In genomic region chr2:32597699-32598098, GRCm38 (mm10) we compare ENCODE assay signal across 35 mouse cellular contexts. TPM values are rescaled to one million over a fixed set of nuclear protein-coding genes. Genes with fewer than 3 reads are reported as not detected.
DNase-seq lines count a peak whose midpoint lies in the region; ATAC-seq and TF ChIP-seq lines count a peak whose summit lies in the region.
"Had no signal": no experiment of that assay in that cellular context is flagged by ENCODE, and none has a peak within 500 bp of the region (broad histone marks: within the 10 kb centered on the region; RNA-seq: fewer than 3 reads in every experiment).

No protein-coding gene starts in this region.

- H3K9ac ChIP-seq in hindbrain, embryonic 13.5 days, result 0 out of 2 replicates have a peak overlapping the region, but pooled peaks have one; percentile 19
- H3K9ac ChIP-seq in hindbrain, embryonic 16.5 days (ENCODE audit: low read depth, low read length), result no peak overlapping the region
- no peak overlapping the region for H3K9ac ChIP-seq in hindbrain, postnatal 0 days (replicated peaks; ENCODE audit: low read length)
- H3K9ac ChIP-seq: forebrain, embryonic 15.5 days; limb, embryonic 15.5 days; liver, embryonic 13.5 days; midbrain, embryonic 13.5 days; stomach, embryonic 15.5 days had no signal

- peaks cover 23% of the 10 kb centered on the region for H3K36me3 ChIP-seq in hindbrain, embryonic 13.5 days
- peaks cover 5% of the 10 kb centered on the region; the same call in 1 of the 2 replicates for H3K36me3 ChIP-seq in hindbrain, embryonic 16.5 days (ENCODE audit: control insufficient read depth, insufficient read depth, low read length)
- peaks cover 14% of the 10 kb centered on the region for H3K36me3 ChIP-seq in hindbrain, postnatal 0 days (ENCODE audit: insufficient read depth, low read length)
- H3K36me3 ChIP-seq: forebrain, embryonic 15.5 days had no signal

- peak overlapping the region; percentile 75 for H3K27ac ChIP-seq in gastrocnemius, adult 2 months
- no peak overlapping the region for H3K27ac ChIP-seq in hindbrain, embryonic 13.5 days
- no peak overlapping the region for H3K27ac ChIP-seq in hindbrain, embryonic 16.5 days (ENCODE audit: low read depth, low read length)
- H3K27ac ChIP-seq in hindbrain, postnatal 0 days, result 0 out of 2 replicates have a peak overlapping the region, but pooled peaks have one; percentile 58
- H3K27ac ChIP-seq: embryonic facial prominence, embryonic 13.5 days; forebrain, embryonic 10.5 days; layer of hippocampus, adult 2 months; left cerebral cortex, adult 2 months; limb, embryonic 15.5 days; liver, embryonic 13.5 days; midbrain, embryonic 13.5 days; stomach, embryonic 15.5 days had no signal

- no peak for ATAC-seq in hindbrain, embryonic 13.5 days (ENCODE audit: low FRiP score)
- no peak for ATAC-seq in hindbrain, embryonic 16.5 days
- no peak for ATAC-seq in hindbrain, postnatal 0 days
- ATAC-seq: forebrain, embryonic 15.5 days; inflammation-experienced regulatory T-cells, adult 6 months; lung, postnatal 0 days; midbrain, embryonic 13.5 days had no signal

- no peak overlapping the region for H3K4me2 ChIP-seq in hindbrain, embryonic 13.5 days
- no peak overlapping the region for H3K4me2 ChIP-seq in hindbrain, embryonic 16.5 days (ENCODE audit: low read length)
- no peak overlapping the region for H3K4me2 ChIP-seq in hindbrain, postnatal 0 days (ENCODE audit: low read depth, low read length)
- H3K4me2 ChIP-seq: embryonic facial prominence, embryonic 13.5 days; forebrain, embryonic 15.5 days; heart, embryonic 11.5 days; limb, embryonic 15.5 days; liver, embryonic 13.5 days; midbrain, embryonic 13.5 days; stomach, embryonic 15.5 days had no signal

- DNase-seq in gastrocnemius, adult 2 months, result no peak
- no peak for DNase-seq in gastrocnemius, postnatal 14 days
- DNase-seq in 3T3-L1 (ENCODE audit: low read depth, low spot score), result peak; percentile 72
- DNase-seq in hindbrain, postnatal 0 days (ENCODE audit: low spot score), result no peak
- DNase-seq in adrenal gland, postnatal 36 days, result no peak
- no peak for DNase-seq in left cerebral cortex, postnatal 36 days (ENCODE audit: low spot score in 2 of 2)
- DNase-seq: adrenal gland, adult 8-10 months; B cell, adult 2 months; kidney, adult 2 months; liver, embryonic 13.5 days; lung, postnatal 4 days; right cerebral cortex, postnatal 25 days; thymus, adult 18-20 months; thymus, postnatal 25 days had no signal

- intact Hi-C loops in gastrocnemius, adult 2 months (cut with DNase I), result no loop called here
- intact Hi-C loops in gastrocnemius, postnatal 14 days (cut with DNase I; ENCODE audit: low total_unique reads), result no loop called here
- intact Hi-C loops in left cerebral cortex, postnatal 36 days (cut with DNase I), result no loop called here

- no peak for TF ChIP-seq CTCF in gastrocnemius, adult 2 months (IDR thresholded peaks at IDR 0.05)
- TF ChIP-seq CTCF in hindbrain, postnatal 0 days (IDR thresholded peaks at IDR 0.05; ENCODE audit: low read depth), result no peak

- no peaks in the 10 kb centered on the region for H3K27me3 ChIP-seq in hindbrain, embryonic 13.5 days
- no peaks in the 10 kb centered on the region for H3K27me3 ChIP-seq in hindbrain, embryonic 16.5 days (replicated peaks; ENCODE audit: control insufficient read depth, insufficient read depth, low read length)
- H3K27me3 ChIP-seq in hindbrain, postnatal 0 days (ENCODE audit: insufficient read depth, low read length), result no peaks in the 10 kb centered on the region
- H3K27me3 ChIP-seq: CH12.LX; embryonic facial prominence, embryonic 13.5 days; forebrain, embryonic 15.5 days; limb, embryonic 15.5 days; liver, embryonic 13.5 days; megakaryocyte, embryonic 14.5 days; midbrain, embryonic 13.5 days; stomach, embryonic 15.5 days had no signal

- 0 out of 2 replicates have a peak, but pooled peaks cover 6% of the 10 kb centered on the region for H3K4me1 ChIP-seq in hindbrain, embryonic 13.5 days (replicated peaks)
- H3K4me1 ChIP-seq in hindbrain, embryonic 16.5 days (ENCODE audit: control insufficient read depth, insufficient read depth, low read depth, low read length), result no peaks in the 10 kb centered on the region
- H3K4me1 ChIP-seq in hindbrain, postnatal 0 days (ENCODE audit: insufficient read depth, low read length), result peaks cover 6% of the 10 kb centered on the region; the same call in 1 of the 2 replicates
- H3K4me1 ChIP-seq: midbrain, embryonic 13.5 days had no signal

- no peak overlapping the region for H3K4me3 ChIP-seq in gastrocnemius, adult 2 months
- H3K4me3 ChIP-seq in hindbrain, embryonic 13.5 days, result no peak overlapping the region
- no peak overlapping the region for H3K4me3 ChIP-seq in hindbrain, embryonic 16.5 days (ENCODE audit: low read length)
- no peak overlapping the region for H3K4me3 ChIP-seq in hindbrain, postnatal 0 days (ENCODE audit: low read length)
- H3K4me3 ChIP-seq: embryonic facial prominence, embryonic 13.5 days; forebrain, embryonic 10.5 days; forebrain, embryonic 15.5 days; layer of hippocampus, adult 2 months; left cerebral cortex, adult 2 months; limb, embryonic 15.5 days; liver, embryonic 13.5 days; megakaryocyte, embryonic 14.5 days; midbrain, embryonic 13.5 days; stomach, embryonic 15.5 days had no signal

- no peaks in the 10 kb centered on the region for H3K9me3 ChIP-seq in hindbrain, embryonic 13.5 days
- H3K9me3 ChIP-seq in hindbrain, embryonic 16.5 days (ENCODE audit: control insufficient read depth, low read length), result no peaks in the 10 kb centered on the region
- no peaks in the 10 kb centered on the region for H3K9me3 ChIP-seq in hindbrain, postnatal 0 days (ENCODE audit: low read length)
- H3K9me3 ChIP-seq: embryonic facial prominence, embryonic 13.5 days; forebrain, embryonic 10.5 days; forebrain, embryonic 15.5 days; limb, embryonic 15.5 days; liver, embryonic 13.5 days; megakaryocyte, embryonic 14.5 days; midbrain, embryonic 13.5 days; stomach, embryonic 15.5 days had no signal

- WGBS in hindbrain, embryonic 13.5 days, result 88% methylated on average over 5 of the region's 5 CpGs
- WGBS in hindbrain, embryonic 16.5 days, result 86% methylated on average over 5 of the region's 5 CpGs
- WGBS in hindbrain, postnatal 0 days, result 88% methylated on average over 5 of the region's 5 CpGs

RNA-seq across cellular contexts. Expression of gene St6galnac6, which starts 1.8 kb away (rescaled TPM):
- 10 to 100 TPM; 46.8 to 56.5 TPM for total RNA-seq in gastrocnemius, adult 2 months (2021)
- total RNA-seq in gastrocnemius, postnatal 14 days (2021), result 10 to 100 TPM; 42.7 to 51.0 TPM
- polyA plus RNA-seq in hindbrain, embryonic 13.5 days (2015; fragmentation: Nextera tagmentation; extraction: Ambion mirVana), result 13.1 and 13.5 TPM in 2 replicates
- 29.5 and 35.4 TPM in 2 replicates for polyA plus RNA-seq in hindbrain, embryonic 16.5 days (2015; fragmentation: Nextera tagmentation; extraction: Ambion mirVana)
- total RNA-seq in hindbrain, postnatal 0 days (2014; rRNA removed), result 87.0 and 114 TPM in 2 replicates
- polyA plus RNA-seq in hindbrain, postnatal 0 days (2015; fragmentation: Nextera tagmentation; extraction: Ambion mirVana), result 39.5 and 40.9 TPM in 2 replicates
- total RNA-seq in adrenal gland, postnatal 36 days (2021), result 10 to 100 TPM; 38.3 to 58.1 TPM
- total RNA-seq in left cerebral cortex, postnatal 36 days (2021), result 100 to 1,000 TPM; 121 to 135 TPM

RNA-seq across cellular contexts. Expression of gene St6galnac4, which starts 10.8 kb away (rescaled TPM):
- 10 to 100 TPM in 1 of 2 experiments, 1 to 10 TPM in 1; 8.7 to 21.6 TPM for total RNA-seq in gastrocnemius, adult 2 months (2021)
- total RNA-seq in gastrocnemius, postnatal 14 days (2021), result 10 to 100 TPM; 25.6 to 26.3 TPM
- 22.8 and 23.4 TPM in 2 replicates for polyA plus RNA-seq in hindbrain, embryonic 13.5 days (2015; fragmentation: Nextera tagmentation; extraction: Ambion mirVana)
- 49.6 and 54.3 TPM in 2 replicates for polyA plus RNA-seq in hindbrain, embryonic 16.5 days (2015; fragmentation: Nextera tagmentation; extraction: Ambion mirVana)
- 66.9 and 75.7 TPM in 2 replicates for total RNA-seq in hindbrain, postnatal 0 days (2014; rRNA removed)
- 45.6 and 47.5 TPM in 2 replicates for polyA plus RNA-seq in hindbrain, postnatal 0 days (2015; fragmentation: Nextera tagmentation; extraction: Ambion mirVana)
- total RNA-seq in adrenal gland, postnatal 36 days (2021), result 10 to 100 TPM in 1 of 2 experiments, 1 to 10 TPM in 1; 7.9 to 11.0 TPM
- total RNA-seq in left cerebral cortex, postnatal 36 days (2021), result 10 to 100 TPM; 36.7 to 39.1 TPM

RNA-seq across cellular contexts. Expression of gene 9430097D07Rik, which starts 22.2 kb away (rescaled TPM):
- total RNA-seq in gastrocnemius, adult 2 months (2021), result not detected
- total RNA-seq in gastrocnemius, postnatal 14 days (2021), result not detected
- 0.53 and 0.56 TPM in 2 replicates for polyA plus RNA-seq in hindbrain, embryonic 13.5 days (2015; fragmentation: Nextera tagmentation; extraction: Ambion mirVana)
- 0.72 and 1.6 TPM in 2 replicates for polyA plus RNA-seq in hindbrain, embryonic 16.5 days (2015; fragmentation: Nextera tagmentation; extraction: Ambion mirVana)
- total RNA-seq in hindbrain, postnatal 0 days (2014; rRNA removed), result 0.21 and 0.83 TPM in 2 replicates
- polyA plus RNA-seq in hindbrain, postnatal 0 days (2015; fragmentation: Nextera tagmentation; extraction: Ambion mirVana), result 0.73 and 0.76 TPM in 2 replicates
- not detected for total RNA-seq in adrenal gland, postnatal 36 days (2021)
- 1 to 10 TPM; 1.1 to 1.4 TPM for total RNA-seq in left cerebral cortex, postnatal 36 days (2021)
- total RNA-seq: adrenal gland, adult 8-10 months; CH12.LX; gastrocnemius, adult 18-20 months; gastrocnemius, postnatal 4 days; heart, postnatal 4 days; monocyte, adult 5-6 weeks; neutrophil, adult 5-6 weeks had no signal
- polyA plus RNA-seq: embryonic facial prominence, embryonic 13.5 days; heart, embryonic 16.5 days; kidney, adult 2 months; limb, embryonic 15.5 days; liver, embryonic 13.5 days; lung, postnatal 0 days had no signal

RNA-seq across cellular contexts. Expression of gene Pip5kl1, which starts 23.1 kb away (rescaled TPM):
- total RNA-seq in gastrocnemius, adult 2 months (2021), result not detected
- total RNA-seq in gastrocnemius, postnatal 14 days (2021), result not detected
- polyA plus RNA-seq in hindbrain, embryonic 13.5 days (2015; fragmentation: Nextera tagmentation; extraction: Ambion mirVana), result 9.0 and 9.6 TPM in 2 replicates
- polyA plus RNA-seq in hindbrain, embryonic 16.5 days (2015; fragmentation: Nextera tagmentation; extraction: Ambion mirVana), result 16.9 and 20.4 TPM in 2 replicates
- total RNA-seq in hindbrain, postnatal 0 days (2014; rRNA removed), result 15.1 and 35.0 TPM in 2 replicates
- 16.7 and 19.1 TPM in 2 replicates for polyA plus RNA-seq in hindbrain, postnatal 0 days (2015; fragmentation: Nextera tagmentation; extraction: Ambion mirVana)
- not detected for total RNA-seq in adrenal gland, postnatal 36 days (2021)
- 10 to 100 TPM in 1 of 2 experiments, 1 to 10 TPM in 1; 9.2 to 11.7 TPM for total RNA-seq in left cerebral cortex, postnatal 36 days (2021)
- total RNA-seq: gastrocnemius, adult 18-20 months; gastrocnemius, postnatal 4 days; monocyte, adult 5-6 weeks had no signal
- polyA plus RNA-seq: inflammation-experienced regulatory T-cells, adult 6 months; kidney, adult 2 months; liver, embryonic 13.5 days; lung, postnatal 0 days had no signal

RNA-seq across cellular contexts. Expression of gene Ak1, which starts 23.9 kb away (rescaled TPM):
- 1,000 to 10,000 TPM; 1,555 to 1,869 TPM for total RNA-seq in gastrocnemius, adult 2 months (2021)
- 1,000 to 10,000 TPM; 1,800 to 1,917 TPM for total RNA-seq in gastrocnemius, postnatal 14 days (2021)
- polyA plus RNA-seq in hindbrain, embryonic 13.5 days (2015; fragmentation: Nextera tagmentation; extraction: Ambion mirVana), result 68.9 and 71.5 TPM in 2 replicates
- polyA plus RNA-seq in hindbrain, embryonic 16.5 days (2015; fragmentation: Nextera tagmentation; extraction: Ambion mirVana), result 111 and 117 TPM in 2 replicates
- total RNA-seq in hindbrain, postnatal 0 days (2014; rRNA removed), result 89.8 and 92.2 TPM in 2 replicates
- 103 and 106 TPM in 2 replicates for polyA plus RNA-seq in hindbrain, postnatal 0 days (2015; fragmentation: Nextera tagmentation; extraction: Ambion mirVana)
- 10 to 100 TPM; 49.4 to 50.0 TPM for total RNA-seq in adrenal gland, postnatal 36 days (2021)
- total RNA-seq in left cerebral cortex, postnatal 36 days (2021), result 100 to 1,000 TPM; 152 to 173 TPM
- total RNA-seq: monocyte, adult 5-6 weeks; neutrophil, adult 5-6 weeks had no signal

Comparison
In these comparisons a context has a peak if more than half of its experiments do, and no peak if none do; other contexts are left out.
1. H3K27ac ChIP-seq: peak in gastrocnemius, adult 2 months (single experiment) and hindbrain, postnatal 0 days (single experiment); none in hindbrain, embryonic 13.5 days (single experiment) and hindbrain, embryonic 16.5 days (single experiment).